Mouse (Mus musculus): ENCODE measurements at regions not wholly inside any gene's neighbourhood (a gene's known extent, or its start where the extent isn't known, plus 50 kb on each side); places are given as distances from the start of the nearest gene placed in this dataset.

GRCm38 (mm10) chr6:70714239-70714638 is 77.8 kb downstream of the Rpia start:
- peak; percentile 36 to 55 for DNase-seq (ENCODE audit: extremely low spot score in 1 of 2, low spot score in 2 of 2)
- intact Hi-C loops (cut with DNase I), result loop anchor here (5.0 kb wide), 2 partner anchors 53 to 93 kb away; no protein-coding TSS in a partner anchor

- intact Hi-C loops (cut with DNase I), result loop anchor here (5.0 kb wide), 2 partner anchors 54 to 94 kb away; no protein-coding TSS in a partner anchor
Observed at GRCm38 (mm10) chr6:70713665-70714064, 78.4 kb downstream of the Rpia start.

GRCm38 (mm10) chr6:70713118-70713517 is 78.9 kb downstream of the Rpia start:
- intact Hi-C loops (cut with DNase I), result loop anchor here (5.0 kb wide), 2 partner anchors 54 to 94 kb away; no protein-coding TSS in a partner anchor
- no peak for DNase-seq (ENCODE audit: extremely low spot score in 1 of 2, low spot score in 2 of 2)

More at GRCm38 (mm10) chr6:70713665-70714064, 78.4 kb downstream of the Rpia start:
- no peak for DNase-seq (ENCODE audit: extremely low spot score in 1 of 2, low spot score in 2 of 2)

GRCm38 (mm10) chr6:70709338-70710055 is 82.5 kb downstream of the Rpia start:
- peak; percentile 10 to 29 for DNase-seq (ENCODE audit: extremely low spot score in 1 of 2, low spot score in 2 of 2)
- intact Hi-C loops (cut with DNase I), result loop anchor here (5.0 kb wide), 2 partner anchors 58 to 98 kb away; no protein-coding TSS in a partner anchor

- DNase-seq (ENCODE audit: extremely low spot score in 1 of 2, low spot score in 2 of 2), result no peak
- intact Hi-C loops (cut with DNase I), result no loop called here
Observed at GRCm38 (mm10) chr6:70695596-70695995, 96.4 kb downstream of the Rpia start.

All from left cerebral cortex, postnatal 10 days (tissue).